Mouse (Mus musculus) adrenal gland (tissue): ENCODE data around the gene Stn1.
"Not testable (repeated sequence)": the region's sequence is repeated elsewhere in the genome, so short reads cannot be mapped to it uniquely, and the experiment has no call there.

Experiments
- intact Hi-C: fragments of 180-260 bp; cut with DNase I; formaldehyde crosslinking; loops from one replicate; pipeline ENCODE4 v1.15.1; 2025
- long read RNA-seq, 2 experiments: library from polyadenylated mRNA; unstranded; transcript quantifications; one replicate each; pipeline ENCODE4 v2.0.0; 2020; ENCODE audit warnings: borderline replicate concordance in 1 of 2; ENCODE audit not compliant: insufficient replicate concordance in 1 of 2

The Stn1 gene
- long read RNA-seq, experiment 1, partial matches to known transcripts = 1 of 7 reads
- long read RNA-seq, experiment 1, other reads (novel, unspliced or antisense) = 3 of 7 reads
- long read RNA-seq, experiment 2, transcript Stn1-201 (10 exons, 1,992 nt) = major isoform, 8 of 12 reads
- long read RNA-seq, experiment 2, partial matches to known transcripts = 1 of 12 reads
- long read RNA-seq, experiment 2, other reads (novel, unspliced or antisense) = 0 of 12 reads

DNA sequence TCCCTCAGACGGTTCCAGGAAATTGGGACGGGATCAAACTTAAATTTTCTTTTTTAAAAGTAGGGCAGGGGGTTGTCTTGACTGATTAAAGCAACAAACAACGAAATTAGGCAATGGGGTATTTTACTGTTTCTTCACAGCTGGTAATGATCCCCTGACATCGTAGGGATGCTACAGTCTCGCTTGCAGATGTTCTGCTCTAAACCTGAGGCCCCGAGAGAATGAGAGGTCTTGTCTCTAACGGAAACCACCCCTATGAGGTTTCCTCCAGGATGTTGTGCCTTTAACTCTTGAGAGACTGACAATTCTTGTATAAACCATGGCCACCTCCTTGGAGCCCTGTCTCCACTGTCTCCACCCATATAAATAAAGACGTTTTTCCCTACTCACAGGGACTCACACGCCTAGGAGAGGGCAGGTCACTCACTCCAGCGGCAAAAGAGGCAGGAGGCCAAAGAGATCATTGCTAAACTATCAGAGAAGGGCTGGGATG lies at the start of gene Stn1:
Gene Stn1, minus strand, starts transcription at position 208 of the 493 bp plus-strand sequence.
- intact Hi-C loops = no loop called here

DNA sequence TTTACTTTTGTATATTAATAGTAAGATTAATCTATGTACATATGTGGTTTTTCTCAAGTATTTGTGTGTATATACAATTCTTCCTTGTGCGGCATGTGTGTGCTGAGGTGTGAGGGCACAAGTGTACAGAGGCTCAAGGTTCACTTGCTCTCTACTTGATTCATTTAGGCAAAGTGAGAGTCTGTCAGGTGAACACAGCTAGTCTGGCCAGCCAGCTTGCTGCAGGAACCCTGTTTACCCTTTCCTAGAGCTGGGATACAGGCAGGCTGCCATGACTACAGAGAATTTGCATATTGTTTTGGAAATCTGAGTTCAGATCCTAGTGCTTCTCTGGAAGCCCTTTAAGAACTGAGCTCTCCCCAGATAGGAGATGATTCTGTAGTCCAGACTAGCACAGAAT lies 49.7 kb upstream of the Stn1 start:
- intact Hi-C loops = no loop called here

DNA sequence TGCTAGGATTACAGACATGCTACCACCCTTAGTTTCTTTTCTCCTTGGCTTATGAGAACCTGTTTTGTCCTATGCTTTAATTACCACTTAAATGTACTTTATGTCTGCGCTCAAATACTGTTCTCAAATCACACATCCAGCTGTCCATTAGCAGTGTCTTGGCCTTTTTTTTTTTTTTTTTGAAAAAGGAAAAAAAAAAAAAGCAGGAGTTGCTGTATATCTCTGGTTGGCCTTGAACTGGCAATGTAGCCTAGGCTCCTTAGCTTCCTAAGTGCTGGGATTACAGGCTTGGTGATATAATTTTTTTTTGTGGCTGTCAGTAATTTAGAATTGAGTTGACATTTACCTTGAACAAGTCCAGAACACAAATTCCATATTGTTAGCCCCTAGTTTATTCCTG lies 48.5 kb upstream of the Stn1 start:
- intact Hi-C loops = no loop called here

DNA sequence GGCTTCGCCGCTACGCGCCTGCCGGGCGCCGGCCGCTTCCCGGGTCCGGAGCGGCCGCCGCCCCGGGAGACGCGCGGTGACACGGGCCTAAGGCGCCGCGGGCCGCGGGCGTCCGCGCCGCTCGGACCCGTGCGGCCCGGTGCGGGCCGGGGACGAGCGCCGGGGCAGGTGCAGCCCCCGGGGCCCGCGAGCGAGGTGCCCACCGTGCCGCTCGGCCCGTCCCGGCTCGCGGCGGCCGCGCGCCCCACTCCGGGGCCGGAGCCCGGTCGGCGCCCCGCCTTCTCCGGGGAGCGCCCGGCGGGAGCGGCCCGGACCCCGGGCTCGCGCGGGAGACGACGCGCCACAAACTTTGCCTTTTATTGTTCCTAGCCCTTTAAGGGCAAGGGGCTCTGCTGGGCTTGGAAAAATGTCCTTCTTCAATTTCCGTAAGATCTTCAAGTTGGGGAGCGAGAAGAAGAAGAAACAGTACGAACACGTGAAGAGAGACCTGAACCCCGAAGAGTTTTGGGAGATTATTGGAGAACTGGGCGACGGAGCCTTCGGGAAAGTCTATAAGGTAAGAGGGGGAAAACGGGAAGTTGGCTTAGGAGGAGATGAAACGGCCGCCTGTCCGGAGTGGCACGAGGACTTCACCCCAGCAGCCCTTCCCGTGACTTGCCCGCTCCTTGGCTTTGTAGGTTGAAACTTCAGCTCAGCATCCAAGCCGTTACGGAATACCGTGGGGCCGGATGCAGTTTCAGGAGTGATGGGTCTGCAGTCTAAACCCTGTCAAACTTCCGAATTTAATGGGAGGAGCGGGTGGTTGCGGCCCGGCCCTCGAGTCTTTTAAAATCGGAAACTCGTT lies 42.7 kb upstream of the Stn1 start:
- intact Hi-C loops = no loop called here

DNA sequence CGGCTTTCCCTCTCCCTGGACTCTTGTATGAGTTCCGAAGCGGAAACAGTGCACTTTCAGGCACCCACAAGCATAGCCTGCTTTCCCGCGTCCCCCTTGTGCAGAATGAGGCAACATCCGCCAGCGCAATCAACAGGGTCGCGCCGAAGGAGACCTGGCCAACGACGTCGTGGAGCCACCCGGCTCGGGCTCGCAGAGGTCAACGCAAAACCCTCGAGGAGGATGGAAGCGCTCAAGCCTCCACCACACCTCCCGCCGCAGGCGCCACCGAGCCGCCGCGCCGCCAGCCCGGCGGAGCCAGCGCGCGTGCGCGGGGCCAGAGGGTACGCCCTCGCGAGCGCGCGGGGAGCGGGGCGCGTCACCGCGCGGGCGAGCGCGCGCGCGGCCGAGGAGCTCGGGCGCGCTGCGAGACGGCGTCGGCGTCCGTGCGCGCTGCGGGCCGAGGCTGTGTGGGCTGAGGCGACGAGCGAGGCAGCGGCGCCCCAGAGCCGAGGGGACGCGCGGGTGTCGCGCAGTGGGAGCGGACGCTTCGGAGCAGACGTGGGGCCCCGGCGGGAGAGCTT lies 42.0 kb upstream of the Stn1 start, which contains the start of gene Slk:
Gene Slk, plus strand, starts transcription at position 454 of the 563 bp plus-strand sequence.
- intact Hi-C loops = no loop called here

DNA sequence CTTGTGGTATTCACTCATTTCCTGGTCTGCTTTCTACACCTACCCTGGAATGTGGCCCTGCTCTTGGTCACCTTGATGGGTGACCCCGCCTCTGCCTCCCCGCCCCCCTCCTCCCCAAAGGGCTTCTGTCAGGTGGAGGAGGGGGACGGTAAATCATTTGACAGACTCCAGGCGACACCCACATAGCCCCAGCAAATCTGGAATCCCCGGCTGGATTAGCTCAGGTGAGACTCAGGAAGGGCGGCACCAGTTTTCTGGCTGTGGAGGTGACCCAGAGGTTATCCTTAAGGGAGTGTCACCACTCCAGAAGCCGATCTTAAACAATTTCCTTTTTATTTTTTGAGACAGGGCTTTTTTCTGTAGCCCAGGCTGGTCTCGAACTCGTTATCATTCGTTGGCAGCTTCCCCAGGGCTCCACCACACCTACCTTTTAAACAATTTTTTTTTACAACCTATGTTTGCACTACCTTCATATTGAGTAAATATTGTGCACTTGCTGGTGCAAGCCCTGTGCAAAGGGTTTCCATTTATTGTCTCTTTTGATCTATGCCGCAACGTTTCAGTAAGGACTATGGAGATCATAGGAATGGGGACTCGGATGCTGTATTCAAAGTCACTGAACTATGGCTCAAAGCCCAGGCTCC lies 41.4 kb upstream of the Stn1 start:
- intact Hi-C loops = no loop called here

DNA sequence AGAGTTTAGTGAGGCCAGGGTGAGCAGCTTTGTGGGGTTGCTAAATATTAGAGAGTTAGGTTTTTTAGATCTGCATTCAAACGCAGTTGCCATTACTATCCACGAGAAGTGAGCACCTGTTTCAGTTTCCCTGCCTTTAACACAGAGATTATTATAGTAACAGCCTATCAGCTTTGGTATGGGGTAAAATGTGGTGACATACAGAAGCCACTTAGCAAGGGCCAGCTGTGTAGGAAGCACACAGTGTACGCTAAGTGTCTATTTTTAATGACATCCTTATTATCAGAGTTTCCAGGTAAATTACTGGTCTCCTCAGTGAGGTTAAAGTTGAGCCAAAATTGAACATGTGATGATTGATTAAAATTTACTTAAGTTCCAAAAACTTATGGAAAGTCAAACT lies 36.4 kb upstream of the Stn1 start:
- intact Hi-C loops = no loop called here

DNA sequence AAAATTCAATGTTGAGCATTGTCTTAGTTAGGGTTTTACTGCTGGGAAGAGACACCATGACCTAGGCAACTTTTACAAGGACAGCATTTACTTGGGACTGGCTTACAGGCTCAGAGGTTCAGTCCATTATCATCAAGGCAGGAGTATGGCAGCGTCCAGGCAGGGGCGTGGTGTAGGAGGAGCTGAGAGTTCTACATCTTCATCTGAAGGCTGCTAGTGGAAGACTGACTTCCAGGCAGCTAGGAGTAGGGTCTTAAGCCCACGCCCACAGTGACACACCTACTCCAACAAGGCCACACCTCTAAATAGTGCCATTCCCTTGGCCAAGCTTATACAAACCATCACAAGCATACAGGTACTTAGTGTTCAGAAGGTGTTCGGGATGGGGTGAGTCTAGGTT lies 34.7 kb upstream of the Stn1 start:
- intact Hi-C loops = not testable (repeated sequence)

DNA sequence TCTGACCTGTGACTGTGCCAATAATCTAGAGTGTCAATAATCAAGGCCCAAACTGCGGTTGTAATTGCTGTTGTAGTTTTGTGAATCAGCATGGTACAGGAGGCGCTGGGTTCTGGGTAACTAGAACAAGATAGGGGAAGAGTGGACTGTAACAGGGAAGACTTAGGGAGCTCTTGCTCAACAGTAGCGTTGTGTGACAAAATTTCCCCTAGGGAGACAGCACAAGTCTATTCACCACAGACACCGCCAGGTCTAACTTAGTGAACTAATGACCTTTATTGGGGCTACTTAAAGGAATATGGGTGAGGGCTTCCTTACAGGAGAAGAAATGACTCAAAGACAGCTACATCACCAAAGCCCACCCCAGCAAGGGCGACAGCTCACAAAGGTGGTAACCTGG lies 32.7 kb upstream of the Stn1 start:
- intact Hi-C loops = no loop called here

DNA sequence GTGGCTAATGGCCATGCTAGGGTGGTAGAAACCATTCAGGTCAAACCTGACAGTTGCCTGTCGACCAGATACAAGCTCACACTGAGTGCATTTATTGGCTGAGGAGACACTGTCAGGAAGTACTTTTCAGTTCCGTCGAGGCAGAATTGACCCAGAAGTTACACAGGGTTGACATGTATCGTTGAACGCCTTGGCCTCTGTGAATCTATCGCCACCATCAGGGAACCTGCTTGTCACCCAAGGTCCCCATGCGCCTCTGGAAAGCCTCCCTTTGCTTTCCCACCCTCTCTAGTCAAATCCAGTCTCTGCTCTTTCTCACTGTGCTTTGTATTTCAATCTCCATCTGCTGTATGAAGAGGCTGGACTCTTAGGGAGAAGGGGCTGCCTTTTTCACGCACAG lies 28.7 kb upstream of the Stn1 start:
- intact Hi-C loops = no loop called here

DNA sequence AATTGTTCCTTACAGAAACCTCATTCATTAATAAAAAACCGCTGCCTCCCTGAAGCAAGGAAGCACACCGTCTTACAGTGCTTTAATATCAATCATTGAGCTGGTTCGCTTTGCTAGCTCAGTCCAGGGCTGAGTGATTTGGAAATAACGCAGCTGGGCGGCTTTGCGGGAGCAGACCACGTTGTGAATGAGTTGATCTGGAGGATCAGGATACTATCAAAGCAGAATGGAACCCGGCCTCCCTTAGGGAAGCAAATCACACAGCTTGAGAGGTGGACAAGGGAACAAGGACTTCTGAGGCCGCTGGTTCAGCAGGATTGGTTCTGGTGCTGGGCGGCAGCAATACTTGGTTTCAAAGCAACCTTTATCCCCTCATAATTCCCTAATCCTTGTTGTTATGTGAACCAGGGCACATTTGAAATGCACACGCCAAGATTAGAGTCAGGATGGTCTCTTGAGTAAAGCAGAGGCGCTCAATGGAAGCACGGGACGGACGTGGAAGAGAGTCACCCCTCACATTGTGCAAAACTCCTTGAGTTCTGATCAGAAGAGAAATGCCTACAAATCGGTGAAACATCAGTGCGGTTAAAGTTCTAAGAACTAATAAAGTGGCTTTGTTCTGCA lies 27.8 kb upstream of the Stn1 start:
- intact Hi-C loops = no loop called here

DNA sequence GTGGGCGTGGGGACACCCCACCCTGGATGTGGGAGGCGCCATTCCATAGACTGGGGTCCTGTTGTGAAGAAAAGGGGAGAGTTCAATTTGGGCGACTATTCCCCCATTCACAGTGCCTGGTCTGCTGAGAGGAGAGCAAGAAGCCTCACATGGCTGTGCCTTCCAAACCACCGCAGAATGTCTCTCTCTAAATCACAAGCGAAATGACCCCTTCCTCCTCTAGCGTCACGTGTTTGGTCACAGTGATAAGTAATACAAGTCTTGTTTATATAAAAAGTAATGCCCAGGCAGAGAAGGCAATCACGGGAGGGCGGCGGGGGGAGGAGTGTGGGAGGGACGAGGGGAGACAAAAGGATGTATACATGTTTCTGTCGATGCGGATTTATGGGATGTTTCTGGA lies 26.4 kb upstream of the Stn1 start:
- intact Hi-C loops = no loop called here

DNA sequence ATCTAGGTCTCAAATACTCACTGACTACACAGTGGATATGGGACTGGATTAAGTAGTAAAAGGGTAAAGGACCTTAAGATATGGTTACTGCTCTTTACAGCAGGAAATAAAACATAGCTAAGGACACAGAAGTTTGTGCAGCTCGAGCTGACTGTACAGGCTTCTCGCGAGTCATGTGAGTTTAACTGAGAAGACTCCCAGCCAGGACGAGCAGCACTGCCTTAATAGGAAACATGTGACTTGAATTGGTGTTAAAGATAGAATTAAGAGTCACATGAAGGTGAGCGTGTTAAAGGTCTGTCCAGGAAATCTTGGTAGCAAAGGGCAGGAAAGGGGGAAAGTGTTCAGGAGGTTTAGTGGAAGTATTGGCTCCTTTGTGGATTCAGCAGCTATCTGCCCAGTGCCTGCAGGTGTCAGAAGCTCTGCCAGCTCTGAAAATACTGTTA lies 24.7 kb upstream of the Stn1 start:
- intact Hi-C loops = no loop called here

DNA sequence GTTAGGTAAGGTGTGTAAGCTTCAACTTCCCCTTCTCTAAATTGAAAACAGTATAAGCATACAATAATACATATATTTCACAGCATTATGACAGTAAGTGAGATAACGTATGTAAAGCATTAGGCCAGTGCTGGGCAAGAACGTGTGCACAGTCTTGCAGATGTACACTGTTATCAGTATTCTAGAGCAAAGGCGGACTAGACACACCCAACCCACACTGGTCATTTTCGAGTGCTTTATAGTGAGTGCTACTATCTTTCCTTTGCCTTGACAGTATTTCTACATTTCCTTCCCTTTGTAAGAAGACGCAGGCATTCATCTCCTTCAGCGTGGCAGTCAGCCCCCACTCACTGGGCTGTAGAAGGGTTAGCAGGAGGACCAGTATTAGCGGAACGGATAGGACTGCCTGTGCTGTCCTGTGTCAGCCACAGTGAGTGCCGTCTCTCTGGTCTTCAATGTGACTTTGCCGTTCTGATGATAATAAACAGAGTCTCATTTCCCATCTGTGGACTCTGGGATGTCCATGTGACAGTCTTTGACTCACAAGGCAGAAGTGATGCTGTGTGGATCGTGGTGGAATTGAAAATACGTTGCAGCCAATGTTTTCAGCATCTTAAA lies 23.3 kb upstream of the Stn1 start:
- intact Hi-C loops = no loop called here

DNA sequence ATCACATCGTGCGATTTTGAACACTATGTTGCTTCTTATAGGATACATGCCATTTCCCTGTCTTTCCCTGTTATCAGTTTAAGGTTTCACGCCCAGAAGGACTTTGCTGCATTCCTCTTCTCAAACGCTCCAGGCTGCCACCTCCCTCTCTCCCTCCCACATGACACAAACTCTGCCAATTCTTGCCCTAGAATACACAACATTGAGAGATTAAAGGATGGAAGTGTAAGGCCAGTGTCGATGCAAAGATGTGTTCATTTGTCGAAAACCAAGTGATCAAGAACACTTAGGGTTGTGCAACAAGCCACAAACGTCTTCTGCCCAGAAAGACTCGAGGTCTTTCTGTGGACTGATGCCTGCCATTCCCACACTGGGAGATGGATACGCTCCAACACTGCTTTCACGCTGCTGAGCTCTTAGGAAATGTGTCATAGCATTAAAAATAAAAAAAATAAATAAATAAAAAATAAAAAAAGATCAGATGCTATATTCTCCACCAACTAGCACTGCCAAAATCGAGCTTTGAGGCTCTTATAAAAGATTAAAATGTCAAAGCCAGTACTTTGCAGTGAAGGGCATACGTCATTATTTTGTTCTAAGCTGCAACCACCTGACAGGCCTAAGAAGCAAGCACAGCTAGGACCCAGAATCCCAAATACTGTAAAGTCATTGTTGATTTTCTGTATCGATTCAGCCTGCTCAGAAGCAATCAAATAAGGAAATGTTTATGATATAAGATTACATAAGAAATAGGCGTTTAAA lies 22.6 kb upstream of the Stn1 start:
- intact Hi-C loops = no loop called here

DNA sequence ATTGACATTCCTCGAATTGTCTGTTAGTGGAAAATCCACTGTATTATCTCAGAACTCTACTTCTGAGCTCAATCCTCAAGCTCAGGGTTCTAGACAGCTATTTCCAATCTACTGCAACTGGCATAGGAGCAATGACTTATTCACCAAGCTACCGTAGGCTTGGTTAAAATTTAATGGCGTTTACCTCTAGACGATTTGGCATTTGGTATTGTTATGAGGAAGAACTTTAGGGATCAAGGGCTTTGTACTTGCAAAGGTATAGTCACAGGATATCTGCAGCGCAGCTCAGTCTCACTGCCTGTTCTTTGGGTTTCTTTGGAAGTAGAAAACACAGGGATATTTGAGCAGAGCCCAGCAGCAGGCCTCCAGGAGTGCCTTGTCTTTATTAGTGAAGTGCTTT lies 21.8 kb upstream of the Stn1 start:
- intact Hi-C loops = no loop called here

DNA sequence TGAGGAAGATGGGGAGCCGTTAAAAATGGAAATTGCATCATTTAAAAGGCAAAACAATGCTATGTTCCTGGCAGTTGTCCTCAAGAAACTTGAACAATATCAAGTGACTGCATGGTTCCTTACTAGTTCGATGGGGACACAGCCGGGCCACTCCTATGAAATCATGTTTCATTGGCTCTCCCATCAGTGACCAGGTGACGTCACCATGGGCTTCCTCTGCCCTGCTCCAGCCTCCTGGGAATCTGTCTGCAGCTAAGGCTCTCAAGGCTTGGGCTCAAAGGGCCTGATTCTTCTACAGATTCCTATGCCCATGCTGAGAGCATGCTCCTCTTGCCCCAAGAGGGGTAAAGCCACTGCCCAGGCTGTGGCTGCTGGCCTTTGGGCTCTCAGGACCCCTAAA lies 12.3 kb upstream of the Stn1 start:
- intact Hi-C loops = no loop called here

DNA sequence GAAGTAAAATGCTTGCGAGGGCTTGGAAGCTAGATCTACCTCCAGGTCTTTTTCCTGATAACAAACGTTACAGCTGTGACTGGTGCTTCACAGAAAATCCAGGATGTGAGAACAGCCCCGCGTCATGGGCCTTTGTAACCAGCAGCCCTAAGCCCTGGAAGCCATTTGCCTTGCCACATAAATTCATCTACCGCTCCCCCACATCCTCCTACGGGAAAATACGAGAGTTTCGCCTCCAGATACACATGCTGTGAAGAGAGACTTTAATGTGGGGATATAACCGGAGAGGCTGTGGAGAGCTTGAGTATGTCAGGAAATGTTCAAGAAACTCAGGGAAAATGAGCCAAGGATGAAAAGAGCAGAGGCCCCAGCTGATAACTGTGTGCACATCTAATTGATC lies 11.9 kb upstream of the Stn1 start:
- intact Hi-C loops = no loop called here

DNA sequence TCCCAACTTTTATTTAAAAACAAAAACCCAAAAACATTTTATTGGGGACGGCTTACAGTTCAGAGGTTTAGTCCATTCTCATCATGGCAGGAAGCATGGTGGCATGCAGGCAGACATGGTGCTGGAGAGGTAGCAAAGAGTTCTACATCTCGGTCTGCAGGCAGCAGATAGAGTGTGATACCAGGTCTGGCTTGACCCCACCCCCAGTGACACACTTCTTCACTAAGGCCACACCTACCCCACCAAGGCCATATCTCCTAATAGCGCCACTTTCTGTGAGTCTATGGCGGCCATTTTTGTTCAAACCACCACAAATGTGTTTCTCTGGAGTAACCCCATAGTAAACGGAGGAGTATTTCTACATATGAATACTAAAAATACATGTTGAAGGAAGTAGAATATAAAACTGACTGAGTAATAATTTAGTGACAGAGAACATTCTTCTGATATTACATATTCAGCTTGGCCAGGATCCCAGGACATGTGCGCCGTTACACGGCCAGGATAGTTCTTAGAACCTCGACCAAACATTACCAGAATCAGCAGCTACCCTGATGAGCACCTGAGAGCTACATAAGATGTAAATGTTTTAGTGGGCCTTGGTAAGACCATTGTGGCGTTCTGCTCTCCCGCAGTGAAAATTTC lies 11.2 kb upstream of the Stn1 start:
- intact Hi-C loops = no loop called here

DNA sequence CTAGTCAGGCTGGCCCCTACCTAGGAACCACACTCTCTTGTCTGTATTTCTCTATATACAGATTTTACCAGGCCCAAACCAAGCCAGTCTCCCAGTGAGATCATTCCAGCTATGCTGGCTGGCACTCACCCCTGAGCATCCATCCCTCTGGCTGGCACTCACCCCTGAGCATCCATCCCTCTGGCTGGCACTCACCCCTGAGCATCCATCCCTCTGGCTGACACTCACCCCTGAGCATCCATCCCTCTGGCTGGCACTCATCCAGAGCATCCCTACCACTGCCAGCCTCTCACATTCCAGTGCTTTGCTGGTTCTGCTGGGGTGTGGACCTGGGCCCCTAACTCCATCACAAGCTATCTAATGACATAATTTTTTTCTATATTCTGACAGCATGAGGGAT lies 8.2 kb upstream of the Stn1 start:
- intact Hi-C loops = no loop called here
